Mouse (Mus musculus): ENCODE results near the gene Trnau1ap. TPM values are rescaled to one million over a fixed set of nuclear protein-coding genes. Genes with fewer than 3 reads are reported as not detected.

The Trnau1ap gene
- polyA plus RNA-seq, 1 experiment from 2014 or later = 77.0 TPM

DNA sequence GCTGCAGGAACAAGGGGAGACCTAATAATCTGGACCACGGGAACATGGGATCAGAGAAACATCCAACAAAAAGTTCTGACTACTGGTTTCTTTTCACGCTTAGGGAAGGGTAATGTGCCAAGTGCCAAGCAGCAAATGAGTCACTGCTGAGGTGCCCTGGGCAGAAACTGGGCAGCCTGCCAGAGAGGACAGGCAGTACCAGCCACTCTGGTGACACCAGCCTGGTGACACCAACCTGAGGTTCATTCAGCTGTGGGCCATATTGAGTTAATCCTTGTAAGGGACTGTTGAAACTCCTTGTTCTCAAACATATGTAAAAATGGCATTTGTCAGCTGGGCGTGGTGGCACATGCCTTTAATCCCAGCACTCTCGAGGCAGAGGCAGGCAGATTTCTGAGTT is 25.2 kb upstream of the Trnau1ap start:
- H3K4me1 ChIP-seq (ENCODE audit: insufficient read depth, low read length) = peaks cover 13% of the 10 kb centered on the region
- no peak overlapping the region for H3K9ac ChIP-seq (replicated peaks; ENCODE audit: low read length)
- 92% methylated on average over 4 of the region's 4 CpGs for WGBS
- peaks cover 30% of the 10 kb centered on the region for H3K36me3 ChIP-seq (ENCODE audit: insufficient read depth, low read length)
- H3K4me2 ChIP-seq (replicated peaks; ENCODE audit: low read depth, low read length) = no peak overlapping the region
- no peak overlapping the region for H3K27ac ChIP-seq (ENCODE audit: low read length)
- H3K9me3 ChIP-seq (ENCODE audit: low read length) = no peaks in the 10 kb centered on the region
- ATAC-seq (ENCODE audit: low FRiP score, low TSS enrichment) = no peak
- H3K27me3 ChIP-seq (ENCODE audit: insufficient read depth, low read length) = no peaks in the 10 kb centered on the region
- no peak overlapping the region for H3K4me3 ChIP-seq (ENCODE audit: low read length)

DNA sequence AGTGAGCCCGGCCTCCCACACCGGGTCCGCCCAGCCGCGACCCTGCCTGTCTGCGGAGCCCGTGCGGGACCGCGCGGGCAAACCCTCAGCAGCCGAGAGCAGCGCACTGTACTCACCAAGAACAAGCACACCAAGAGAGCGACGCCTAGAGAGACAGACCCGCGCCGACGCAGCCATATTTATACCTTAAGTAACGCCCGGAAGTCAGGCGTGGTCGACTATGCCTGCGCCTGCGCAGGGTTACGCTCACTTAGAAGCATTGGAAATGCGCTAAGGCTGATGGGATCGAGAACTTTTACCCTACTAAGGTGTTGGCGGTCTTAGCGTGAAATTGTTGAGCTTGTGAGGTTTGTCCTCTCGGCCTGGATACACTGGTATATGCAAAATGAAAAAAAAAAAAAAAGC is 24.1 kb upstream of the Trnau1ap start, which contains the start of gene Rcc1:
Gene Rcc1 (minus strand): TSS at position 125 of the 405 bp plus-strand sequence.
- ATAC-seq (ENCODE audit: low FRiP score, low TSS enrichment) = peak; percentile 93
- Histone ChIP-seq H3K4me2 (replicated peaks; ENCODE audit: low read depth, low read length) (peak within 1 kb of the TSS; percentile 76), H3K4me3 (ENCODE audit: low read length) (peak within 1 kb of the TSS; percentile 78), H3K27me3 (ENCODE audit: insufficient read depth, low read length) (no peaks in the 10 kb centered on the region), H3K27ac (ENCODE audit: low read length) (peak within 1 kb of the TSS; percentile 95), H3K9ac (replicated peaks; ENCODE audit: low read length) (peak within 1 kb of the TSS; percentile 85), H3K36me3 (ENCODE audit: insufficient read depth, low read length) (peaks cover 24% of the 10 kb centered on the region; the same call in 1 of the 2 replicates), H3K9me3 (ENCODE audit: low read length) (no peaks in the 10 kb centered on the region), H3K4me1 (ENCODE audit: insufficient read depth, low read length) (peaks cover 13% of the 10 kb centered on the region)
- under 1% methylated on average over 31 of the region's 31 CpGs for WGBS

DNA sequence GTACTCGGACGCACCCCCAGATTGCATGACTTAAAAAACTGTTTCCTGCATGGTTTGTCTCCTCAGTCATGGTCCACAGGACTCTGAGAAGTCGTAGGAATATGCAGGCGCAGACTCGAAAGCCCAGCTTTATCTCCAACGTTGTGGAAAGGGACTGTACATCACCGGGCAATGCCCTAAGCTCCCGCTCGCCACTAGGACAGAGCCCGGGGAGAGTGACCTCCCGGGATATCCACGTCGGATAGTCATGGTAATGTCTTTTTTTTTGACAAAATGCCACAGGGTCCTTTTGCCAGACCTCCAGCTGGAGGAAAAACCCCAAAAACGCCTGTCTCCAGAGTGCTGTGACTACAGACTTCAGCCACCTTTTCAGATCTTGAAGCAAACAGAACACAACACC is 23.4 kb upstream of the Trnau1ap start:
- ATAC-seq (ENCODE audit: low FRiP score, low TSS enrichment) = no peak
- 0% methylated on average over 14 of the region's 14 CpGs for whole genome bisulfite sequencing

DNA sequence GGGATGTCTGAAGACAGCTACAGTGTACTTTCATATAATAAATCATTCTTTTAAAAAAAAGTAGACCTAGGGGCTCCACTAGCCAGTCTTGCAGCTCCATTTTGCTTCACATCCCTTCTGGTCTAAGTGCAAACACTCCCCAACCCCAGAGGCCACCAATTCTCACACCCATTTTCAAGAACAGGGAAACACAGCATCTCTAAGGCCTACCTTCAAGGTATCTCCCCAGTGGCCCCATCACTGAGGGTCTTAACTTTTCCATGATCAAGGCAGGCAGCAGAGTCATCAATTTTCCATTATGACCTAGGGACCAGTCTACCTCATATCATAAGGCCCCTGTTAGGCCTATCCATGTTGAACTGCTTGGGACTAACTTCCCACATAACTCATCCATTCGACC is 22.1 kb upstream of the Trnau1ap start:
- peaks cover 12% of the 10 kb centered on the region; the same call in 1 of the 2 replicates for H3K36me3 ChIP-seq (ENCODE audit: insufficient read depth, low read length)
- peaks cover 13% of the 10 kb centered on the region for H3K4me1 ChIP-seq (ENCODE audit: insufficient read depth, low read length)
- H3K9me3 ChIP-seq (ENCODE audit: low read length) = no peaks in the 10 kb centered on the region
- 22% methylated on average over 1 of the region's 1 CpGs for WGBS
- peak overlapping the region; percentile 78 for H3K4me3 ChIP-seq (ENCODE audit: low read length)
- no peaks in the 10 kb centered on the region for H3K27me3 ChIP-seq (ENCODE audit: insufficient read depth, low read length)
- peak overlapping the region; percentile 76 for H3K4me2 ChIP-seq (replicated peaks; ENCODE audit: low read depth, low read length)
- H3K9ac ChIP-seq (replicated peaks; ENCODE audit: low read length) = peak overlapping the region; percentile 28; the same call in 1 of the 2 replicates
- no peak overlapping the region for H3K27ac ChIP-seq (ENCODE audit: low read length)
- no peak for ATAC-seq (ENCODE audit: low FRiP score, low TSS enrichment)

More for the DNA sequence above, 23.4 kb upstream of the Trnau1ap start:
- Histone ChIP-seq H3K9me3 (ENCODE audit: low read length) (no peaks in the 10 kb centered on the region), H3K27ac (ENCODE audit: low read length) (peak overlapping the region; percentile 95), H3K9ac (replicated peaks; ENCODE audit: low read length) (peak overlapping the region; percentile 85), H3K4me3 (ENCODE audit: low read length) (peak overlapping the region; percentile 78), H3K4me2 (replicated peaks; ENCODE audit: low read depth, low read length) (peak overlapping the region; percentile 76), H3K36me3 (ENCODE audit: insufficient read depth, low read length) (peaks cover 20% of the 10 kb centered on the region; the same call in 1 of the 2 replicates), H3K4me1 (ENCODE audit: insufficient read depth, low read length) (peaks cover 13% of the 10 kb centered on the region), H3K27me3 (ENCODE audit: insufficient read depth, low read length) (no peaks in the 10 kb centered on the region)

DNA sequence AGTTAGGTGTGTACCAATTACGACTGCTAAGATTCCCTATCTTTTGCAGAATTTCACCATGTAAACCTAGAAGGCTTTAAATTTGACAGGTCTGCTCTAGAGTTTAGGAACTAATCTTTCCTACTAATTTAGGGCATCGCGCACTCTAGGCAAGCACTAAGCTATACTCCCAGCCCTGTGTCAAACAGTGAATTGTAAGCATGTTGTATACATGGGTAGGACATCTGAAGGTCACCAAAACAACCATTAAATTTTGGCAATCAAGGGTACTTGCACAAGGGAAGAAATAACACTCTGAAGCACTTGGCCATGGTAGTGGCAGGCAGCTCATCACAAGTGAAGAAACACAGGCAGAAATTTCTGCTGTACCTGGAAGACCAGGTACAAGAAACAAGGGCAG is 21.5 kb upstream of the Trnau1ap start:
- Histone ChIP-seq H3K9me3 (ENCODE audit: low read length) (no peaks in the 10 kb centered on the region), H3K4me1 (ENCODE audit: insufficient read depth, low read length) (peaks cover 16% of the 10 kb centered on the region), H3K4me3 (ENCODE audit: low read length) (no peak overlapping the region), H3K9ac (replicated peaks; ENCODE audit: low read length) (no peak overlapping the region), H3K27me3 (ENCODE audit: insufficient read depth, low read length) (no peaks in the 10 kb centered on the region), H3K4me2 (replicated peaks; ENCODE audit: low read depth, low read length) (no peak overlapping the region), H3K36me3 (ENCODE audit: insufficient read depth, low read length) (peaks cover 12% of the 10 kb centered on the region; the same call in 1 of the 2 replicates), H3K27ac (ENCODE audit: low read length) (no peak overlapping the region)
- WGBS = 82% methylated on average over 3 of the region's 3 CpGs
- ATAC-seq (ENCODE audit: low FRiP score, low TSS enrichment) = no peak

DNA sequence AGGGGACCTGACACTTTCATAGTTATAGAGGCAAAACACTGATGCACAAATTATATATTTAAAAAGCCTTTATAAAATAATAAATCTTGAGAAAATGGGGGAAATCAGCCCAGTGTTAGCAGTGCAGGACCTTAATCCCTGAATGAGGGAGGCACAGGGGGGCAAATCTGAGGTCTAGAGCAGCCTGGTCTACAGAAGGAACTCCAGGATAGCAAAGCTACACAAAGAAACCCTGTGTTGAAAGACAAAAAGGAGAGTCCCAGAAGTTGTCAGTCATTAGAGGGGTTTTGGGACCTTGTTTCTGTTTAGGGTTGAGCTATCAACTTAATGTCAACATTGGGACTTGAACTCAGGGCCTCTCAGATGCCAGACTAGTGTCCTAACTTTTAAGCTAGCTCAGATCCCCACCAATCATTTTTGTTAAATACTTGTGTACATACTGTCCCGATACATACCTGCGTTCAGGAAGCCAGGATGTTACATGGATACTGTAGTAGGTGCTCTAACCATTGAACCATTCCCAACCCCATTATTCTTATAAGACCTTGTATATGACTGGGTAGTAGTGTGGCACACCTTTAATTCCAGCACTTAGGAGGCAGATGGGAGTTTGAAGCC is 20.9 kb upstream of the Trnau1ap start:
- 64% methylated on average over 2 of the region's 2 CpGs for WGBS
- H3K4me1 ChIP-seq (ENCODE audit: insufficient read depth, low read length) = peaks cover 16% of the 10 kb centered on the region
- H3K9ac ChIP-seq (replicated peaks; ENCODE audit: low read length) = no peak overlapping the region
- peaks cover 12% of the 10 kb centered on the region; the same call in 1 of the 2 replicates for H3K36me3 ChIP-seq (ENCODE audit: insufficient read depth, low read length)
- H3K4me3 ChIP-seq (ENCODE audit: low read length) = no peak overlapping the region
- no peaks in the 10 kb centered on the region for H3K27me3 ChIP-seq (ENCODE audit: insufficient read depth, low read length)
- ATAC-seq (ENCODE audit: low FRiP score, low TSS enrichment) = no peak
- H3K4me2 ChIP-seq (replicated peaks; ENCODE audit: low read depth, low read length) = no peak overlapping the region
- H3K27ac ChIP-seq (ENCODE audit: low read length) = no peak overlapping the region
- H3K9me3 ChIP-seq (ENCODE audit: low read length) = no peaks in the 10 kb centered on the region

GRCm38 (mm10) chr4:132349495-132350122 is 20.3 kb upstream of the Trnau1ap start:
- Histone ChIP-seq H3K9me3 (ENCODE audit: low read length) (no peaks in the 10 kb centered on the region), H3K9ac (replicated peaks; ENCODE audit: low read length) (no peak overlapping the region), H3K36me3 (ENCODE audit: insufficient read depth, low read length) (peaks cover 12% of the 10 kb centered on the region; the same call in 1 of the 2 replicates), H3K4me2 (replicated peaks; ENCODE audit: low read depth, low read length) (no peak overlapping the region), H3K27me3 (ENCODE audit: insufficient read depth, low read length) (no peaks in the 10 kb centered on the region), H3K4me1 (ENCODE audit: insufficient read depth, low read length) (peaks cover 19% of the 10 kb centered on the region), H3K4me3 (ENCODE audit: low read length) (no peak overlapping the region), H3K27ac (ENCODE audit: low read length) (no peak overlapping the region)
- 62% methylated on average over 3 of the region's 3 CpGs for WGBS
- ATAC-seq (ENCODE audit: low FRiP score, low TSS enrichment) = no peak

DNA sequence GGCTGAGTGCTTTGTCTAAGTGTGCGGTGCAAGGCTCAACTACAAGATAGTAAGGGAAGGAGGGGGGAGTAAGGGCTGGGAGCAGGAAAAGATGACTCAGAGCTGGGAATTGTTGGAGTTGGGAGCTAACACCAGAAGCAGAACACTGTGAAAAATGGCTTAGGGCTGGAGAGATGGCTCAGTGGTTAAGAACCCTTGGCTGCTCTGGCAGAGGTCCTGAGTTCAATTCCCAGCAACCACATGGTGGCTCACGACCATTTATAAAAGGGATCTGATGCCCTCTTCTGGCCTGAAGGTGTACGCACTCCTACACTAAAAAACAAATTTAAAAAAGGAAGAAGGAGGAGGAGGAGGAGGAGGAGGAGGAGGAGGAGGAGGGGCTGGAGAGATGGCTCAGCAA is 17.3 kb upstream of the Trnau1ap start:
- Histone ChIP-seq H3K4me2 (replicated peaks; ENCODE audit: low read depth, low read length) (no peak overlapping the region), H3K36me3 (ENCODE audit: insufficient read depth, low read length) (peaks cover 11% of the 10 kb centered on the region; the same call in 1 of the 2 replicates), H3K9me3 (ENCODE audit: low read length) (no peaks in the 10 kb centered on the region), H3K27me3 (ENCODE audit: insufficient read depth, low read length) (no peaks in the 10 kb centered on the region), H3K27ac (ENCODE audit: low read length) (0 out of 2 replicates have a peak overlapping the region, but pooled peaks have one; percentile 50), H3K4me1 (ENCODE audit: insufficient read depth, low read length) (peaks cover 34% of the 10 kb centered on the region), H3K4me3 (ENCODE audit: low read length) (no peak overlapping the region), H3K9ac (replicated peaks; ENCODE audit: low read length) (no peak overlapping the region)
- WGBS = 70% methylated on average over 3 of the region's 3 CpGs
- no peak for ATAC-seq (ENCODE audit: low FRiP score, low TSS enrichment)

GRCm38 (mm10) chr4:132346261-132346660 is 16.9 kb upstream of the Trnau1ap start:
- H3K27ac ChIP-seq (ENCODE audit: low read length) = peak overlapping the region; percentile 50
- 0 out of 2 replicates have a peak, but pooled peaks have one; percentile 3 for ATAC-seq (ENCODE audit: low FRiP score, low TSS enrichment)

DNA sequence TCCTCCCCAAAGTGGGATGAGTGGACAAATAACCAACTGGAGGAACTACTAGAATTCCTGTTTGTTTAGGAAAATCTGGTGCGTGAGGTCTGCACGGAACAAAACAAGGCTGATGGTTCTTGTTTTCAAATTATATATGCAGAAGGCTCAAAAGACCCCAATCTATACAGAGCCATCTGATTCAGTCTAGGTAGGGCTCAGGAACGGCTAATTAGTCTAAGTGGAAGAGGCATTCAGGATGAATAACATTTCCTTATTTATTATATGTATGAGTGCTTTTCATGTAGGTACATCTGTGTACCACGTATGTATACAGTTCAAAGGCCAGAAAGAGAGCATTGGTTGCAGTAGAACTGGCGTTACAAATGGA is 16.5 kb upstream of the Trnau1ap start:
- peaks cover 4% of the 10 kb centered on the region; the same call in 1 of the 2 replicates for H3K36me3 ChIP-seq (ENCODE audit: insufficient read depth, low read length)
- peaks cover 26% of the 10 kb centered on the region for H3K4me1 ChIP-seq (ENCODE audit: insufficient read depth, low read length)
- H3K4me3 ChIP-seq (ENCODE audit: low read length) = peak overlapping the region; percentile 83
- H3K4me2 ChIP-seq (replicated peaks; ENCODE audit: low read depth, low read length) = no peak overlapping the region
- H3K27me3 ChIP-seq (ENCODE audit: insufficient read depth, low read length) = no peaks in the 10 kb centered on the region
- WGBS = 49% methylated on average over 5 of the region's 5 CpGs
- no peak overlapping the region for H3K9ac ChIP-seq (replicated peaks; ENCODE audit: low read length)
- no peaks in the 10 kb centered on the region for H3K9me3 ChIP-seq (ENCODE audit: low read length)
- peak overlapping the region; percentile 50 for H3K27ac ChIP-seq (ENCODE audit: low read length)
- ATAC-seq (ENCODE audit: low FRiP score, low TSS enrichment) = 0 out of 2 replicates have a peak, but pooled peaks have one; percentile 16

More at GRCm38 (mm10) chr4:132346261-132346660, 16.9 kb upstream of the Trnau1ap start:
- Histone ChIP-seq H3K4me2 (replicated peaks; ENCODE audit: low read depth, low read length) (no peak overlapping the region), H3K4me3 (ENCODE audit: low read length) (no peak overlapping the region), H3K9ac (replicated peaks; ENCODE audit: low read length) (no peak overlapping the region), H3K4me1 (ENCODE audit: insufficient read depth, low read length) (peaks cover 30% of the 10 kb centered on the region), H3K27me3 (ENCODE audit: insufficient read depth, low read length) (no peaks in the 10 kb centered on the region), H3K9me3 (ENCODE audit: low read length) (no peaks in the 10 kb centered on the region), H3K36me3 (ENCODE audit: insufficient read depth, low read length) (peaks cover 7% of the 10 kb centered on the region; the same call in 1 of the 2 replicates)
- 72% methylated on average over 4 of the region's 4 CpGs for WGBS

All from kidney, embryonic 16.5 days (tissue).